Mouse (Mus musculus) CH12F3 (cell line): ENCODE data around the gene Zbtb16.

ENCODE experiments used
- in situ Hi-C: fragments of 300-500 bp; cut with MboI; formaldehyde crosslinking; loops from 2 replicates; pipeline ENCODE4 v1.14.3; 2020; ENCODE audit warnings: low sequenced_read_pairs

Zbtb16 gene

GRCm38 (mm10) chr9:48835631-48836565 lies at the start of gene Zbtb16:
Gene Zbtb16 (minus strand): TSS chr9:48836222.
- in situ Hi-C loops, result no loop called here

- in situ Hi-C loops, result no loop called here
Observed at GRCm38 (mm10) chr9:48872896-48873295, 36.9 kb upstream of the Zbtb16 start.

GRCm38 (mm10) chr9:48866523-48867121 lies 30.6 kb upstream of the Zbtb16 start:
- in situ Hi-C loops, result no loop called here

- in situ Hi-C loops, result no loop called here
Observed at GRCm38 (mm10) chr9:48865235-48865634, 29.2 kb upstream of the Zbtb16 start.

DNA sequence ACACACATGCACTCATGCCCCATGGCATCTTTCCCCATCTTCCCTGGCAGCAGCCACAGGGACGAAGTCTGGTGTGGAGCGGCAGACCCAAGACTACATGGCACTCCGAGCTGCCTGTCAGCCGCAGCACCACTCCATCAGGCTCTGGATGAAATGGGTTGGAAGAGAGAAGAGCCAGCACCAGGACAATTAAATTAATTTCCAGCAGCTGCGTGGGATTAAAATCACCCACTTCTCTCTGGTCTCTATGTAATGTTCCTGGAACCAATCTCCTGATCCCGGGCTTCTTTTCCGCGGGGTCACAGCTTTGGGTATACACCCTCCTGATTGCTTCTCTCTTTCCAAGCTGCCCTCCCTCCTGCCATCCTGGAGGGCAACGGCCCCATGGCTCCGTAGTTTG lies 25.5 kb upstream of the Zbtb16 start:
- in situ Hi-C loops, result no loop called here

DNA sequence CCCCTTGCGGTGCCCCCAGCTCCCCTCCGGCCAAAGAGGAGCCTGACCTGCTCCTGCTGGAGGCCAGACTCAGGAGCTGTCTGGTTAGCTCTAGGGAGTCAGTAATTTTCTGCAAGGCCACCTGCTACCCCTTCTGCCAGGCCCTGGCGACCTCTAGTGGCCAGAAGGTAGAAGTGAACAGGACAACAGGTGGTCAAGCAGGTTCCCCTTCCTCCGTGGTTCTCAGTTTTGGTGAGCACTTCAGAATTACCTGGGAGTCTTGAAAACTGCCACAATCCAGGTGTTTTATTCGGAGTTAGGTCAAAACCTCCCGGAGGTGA lies 24.5 kb upstream of the Zbtb16 start:
- in situ Hi-C loops, result no loop called here

DNA sequence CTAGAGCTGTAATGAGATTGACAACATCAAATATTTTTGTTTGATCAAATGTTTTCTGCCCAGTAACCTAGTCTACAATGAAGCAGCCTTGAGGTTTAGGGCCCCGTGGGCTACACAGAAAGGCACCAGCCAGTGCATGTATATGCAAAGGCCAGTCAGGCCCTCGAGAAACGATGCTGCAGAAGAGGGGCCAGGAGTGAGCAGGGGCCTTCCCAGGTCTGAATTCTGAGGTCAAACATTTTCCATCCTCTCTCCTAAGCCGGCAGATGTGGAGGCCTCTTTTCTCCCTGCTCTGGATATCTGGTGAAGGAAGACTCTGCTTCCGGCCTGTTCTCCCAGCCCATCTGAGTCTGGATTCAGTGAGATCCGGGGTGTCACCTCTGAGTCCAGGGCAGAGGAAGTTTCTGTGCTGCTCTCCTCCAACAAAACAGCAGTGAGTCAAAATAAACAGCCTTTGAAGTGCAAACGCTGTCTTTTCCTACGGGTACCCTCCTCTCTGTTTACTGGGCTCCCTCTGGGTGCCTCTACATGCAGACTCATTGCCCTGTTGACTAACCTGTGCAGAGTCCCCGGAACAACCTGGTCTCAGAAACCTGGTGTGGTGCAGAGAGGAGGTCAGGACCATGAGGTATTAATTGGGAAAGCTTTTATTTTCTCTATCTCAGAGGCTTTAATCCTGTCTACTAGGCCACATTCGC lies 24.0 kb upstream of the Zbtb16 start:
- in situ Hi-C loops, result loop anchor here (10.0 kb wide), 1 partner anchor 215 kb away; no protein-coding TSS in a partner anchor

GRCm38 (mm10) chr9:48857944-48858343 lies 21.9 kb upstream of the Zbtb16 start:
- in situ Hi-C loops, result loop anchor here (10.0 kb wide), 1 partner anchor 213 kb away; no protein-coding TSS in a partner anchor

DNA sequence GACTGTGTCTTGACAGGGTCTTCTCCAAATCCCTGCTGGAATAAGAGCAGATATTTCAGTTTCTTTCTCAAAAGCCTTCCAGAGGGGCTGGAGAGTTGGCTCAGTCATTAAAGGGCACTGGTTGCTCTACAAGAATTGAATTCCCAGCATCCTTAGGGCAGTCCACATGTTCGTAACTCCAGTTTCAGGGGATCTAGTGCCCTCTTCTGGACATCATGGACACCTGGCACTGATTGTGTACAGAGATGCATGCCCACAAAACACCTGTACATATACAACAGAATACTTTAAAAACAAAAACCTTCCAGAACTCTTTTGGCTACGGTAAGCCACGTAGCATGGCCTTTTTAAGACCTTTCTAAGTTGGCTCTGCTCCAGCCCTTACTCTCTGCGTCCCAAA lies 20.2 kb upstream of the Zbtb16 start:
- in situ Hi-C loops, result loop anchor here (10.0 kb wide), 1 partner anchor 211 kb away; no protein-coding TSS in a partner anchor

- in situ Hi-C loops, result no loop called here
Observed at GRCm38 (mm10) chr9:48849531-48849930, 13.5 kb upstream of the Zbtb16 start.

DNA sequence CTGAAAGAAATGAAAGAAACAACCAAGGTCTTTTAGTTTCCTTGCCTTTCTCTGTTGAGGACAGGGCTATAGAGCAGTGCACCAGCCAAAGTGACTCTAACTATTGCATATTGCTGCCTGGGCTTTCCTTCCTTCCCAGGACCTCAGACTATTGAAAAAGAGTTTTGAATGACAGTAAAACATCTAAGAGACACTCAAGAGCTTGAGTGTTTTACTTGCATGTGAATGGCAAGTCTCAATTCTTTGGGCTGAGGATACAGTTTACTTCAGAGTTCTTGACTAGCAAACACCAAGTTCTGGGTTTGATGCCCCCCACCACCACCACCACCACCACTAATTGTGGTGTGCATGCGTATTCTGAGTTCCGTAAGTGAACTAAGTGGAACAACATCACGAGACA lies 3.5 kb upstream of the Zbtb16 start:
- in situ Hi-C loops, result no loop called here

DNA sequence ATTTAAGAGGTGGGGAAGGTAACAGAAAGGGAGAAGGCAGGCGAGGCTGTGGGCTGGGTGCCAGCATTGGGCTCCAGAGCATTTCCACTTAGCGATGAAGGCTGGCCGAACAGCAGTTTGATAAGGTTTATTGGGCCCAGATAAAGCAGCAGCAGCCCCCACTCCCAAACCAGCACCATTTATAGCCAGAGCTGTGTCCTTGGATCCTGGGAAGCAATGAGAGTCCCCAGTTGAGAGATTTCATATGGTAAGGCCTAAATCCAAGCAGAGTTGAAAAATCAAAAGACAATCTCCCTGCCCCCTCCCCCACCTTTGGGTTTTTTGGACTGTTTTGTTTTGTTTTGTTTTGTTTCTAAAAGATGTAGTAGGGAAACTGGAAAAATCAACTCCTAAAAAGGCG lies 2.3 kb upstream of the Zbtb16 start:
- in situ Hi-C loops, result no loop called here

DNA sequence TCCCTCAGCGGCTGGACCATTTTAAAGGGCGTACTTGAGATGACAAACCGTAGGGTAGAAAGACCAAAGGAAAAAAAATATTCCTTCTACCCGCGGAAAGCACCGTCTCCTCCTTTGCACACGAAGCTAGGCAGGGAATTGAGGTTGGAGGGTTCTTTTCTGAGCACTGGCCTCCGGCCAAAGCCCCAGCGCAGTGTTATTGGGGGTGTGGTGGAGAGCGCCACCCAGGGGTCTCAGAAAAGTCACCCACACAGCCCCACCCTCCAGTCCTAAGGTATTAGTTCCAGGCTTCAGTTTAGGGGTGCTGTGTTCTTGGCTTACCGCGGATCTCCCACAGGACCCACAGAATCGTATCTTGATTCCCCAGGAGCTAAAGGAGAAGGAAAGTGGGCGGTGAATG lies 1.2 kb upstream of the Zbtb16 start:
- in situ Hi-C loops, result no loop called here

DNA sequence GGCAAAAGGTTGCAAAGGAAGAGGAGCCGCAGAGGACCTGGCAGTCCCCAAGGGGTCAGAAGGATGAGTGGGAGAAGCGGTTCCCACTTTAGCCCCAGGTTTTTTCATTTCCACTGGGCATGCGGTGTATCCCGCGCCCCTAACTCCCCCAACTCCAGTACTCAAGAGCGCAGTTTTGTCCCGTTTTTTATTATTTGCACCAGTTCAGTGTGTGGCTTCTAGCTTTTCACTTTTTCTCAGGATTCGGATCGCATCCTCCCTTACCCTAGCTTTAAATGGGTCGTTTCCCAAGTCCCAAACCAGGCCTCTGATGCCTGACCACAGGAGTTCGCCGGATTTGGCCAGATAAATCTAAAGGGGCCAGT lies 526 bp upstream of the Zbtb16 start:
- in situ Hi-C loops, result no loop called here

DNA sequence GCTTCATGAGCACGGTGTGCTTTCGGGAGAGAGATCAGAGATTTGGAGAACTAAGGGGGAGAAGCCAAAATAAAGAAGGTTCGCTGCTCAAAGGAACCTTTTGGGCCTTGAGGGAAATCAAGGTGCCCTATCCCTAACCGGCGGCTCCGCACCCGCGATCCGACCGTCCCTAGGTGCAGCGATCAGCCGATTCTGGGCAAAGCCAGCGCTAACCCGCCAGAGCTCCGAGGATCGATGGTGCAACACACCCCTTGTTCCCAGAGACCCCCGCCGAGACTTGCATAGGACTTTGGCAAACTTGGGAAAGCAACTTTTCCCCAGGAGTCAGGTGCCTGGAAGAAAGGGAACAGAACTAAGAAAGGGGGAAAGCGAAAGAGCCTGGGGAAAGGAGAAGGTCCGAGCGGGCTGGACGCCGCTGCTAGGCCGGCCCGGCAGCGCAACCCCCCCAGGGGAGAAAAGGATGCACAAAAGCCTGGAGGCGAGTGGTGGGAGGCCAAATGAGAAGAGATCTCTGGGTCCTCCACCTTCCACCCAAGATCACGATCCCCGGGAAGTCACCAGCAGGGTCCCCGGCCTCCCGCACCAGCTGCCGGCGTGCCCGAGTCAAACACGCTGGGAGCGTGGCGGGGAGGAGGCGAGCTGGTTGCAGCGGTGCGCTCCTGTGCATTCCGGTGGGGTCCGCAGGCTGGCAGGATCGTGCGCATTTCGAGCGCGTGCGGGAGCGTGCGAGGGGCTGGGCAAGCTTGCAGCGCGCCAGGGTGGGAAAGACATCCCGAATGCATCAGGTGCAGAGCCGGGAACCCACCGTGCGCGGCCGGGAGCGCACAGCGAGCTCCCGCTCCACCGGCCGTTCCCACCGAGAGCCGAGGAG lies 1.2 kb downstream of the Zbtb16 start:
- in situ Hi-C loops, result no loop called here

DNA sequence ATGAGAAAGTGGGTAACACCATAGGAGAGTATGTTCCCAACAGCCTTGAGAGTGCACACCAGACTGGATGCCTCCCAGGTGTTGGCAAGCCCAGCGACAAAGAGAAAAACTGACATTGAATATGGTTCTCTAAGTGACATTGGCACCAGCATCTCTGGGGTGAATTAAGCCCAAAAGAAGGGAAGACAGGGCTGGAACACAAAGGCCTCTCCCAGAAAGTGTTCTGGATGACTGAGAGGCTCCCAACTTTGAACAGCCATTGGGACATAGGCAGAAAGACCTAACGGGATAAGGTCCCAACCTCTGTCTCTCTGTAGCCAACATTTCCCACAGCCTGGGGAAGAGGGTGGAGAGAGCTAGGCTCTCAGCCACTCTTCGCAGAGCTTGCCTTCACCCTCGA lies 2.0 kb downstream of the Zbtb16 start:
- in situ Hi-C loops, result no loop called here

DNA sequence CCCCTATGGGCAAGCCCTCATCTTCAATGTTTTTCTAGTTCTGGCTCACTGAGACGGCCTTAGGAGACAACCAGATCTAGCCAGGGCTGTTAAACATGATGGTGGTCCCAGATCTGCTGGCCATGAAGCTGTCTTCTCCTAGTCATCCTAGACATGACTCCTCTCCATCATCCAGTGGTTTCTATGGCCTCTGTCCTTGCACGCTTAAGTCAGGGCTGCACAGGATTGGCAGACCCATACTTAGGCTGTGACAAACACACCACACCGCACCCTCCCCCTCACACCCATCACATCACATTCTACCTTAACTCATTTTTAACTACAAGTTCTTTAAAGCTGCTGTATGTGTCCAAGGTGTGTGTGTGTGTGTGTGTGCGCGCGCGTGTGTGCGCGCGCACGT lies 2.5 kb downstream of the Zbtb16 start:
- in situ Hi-C loops, result no loop called here

- in situ Hi-C loops, result no loop called here
Observed at GRCm38 (mm10) chr9:48832473-48833100, 3.4 kb downstream of the Zbtb16 start.

DNA sequence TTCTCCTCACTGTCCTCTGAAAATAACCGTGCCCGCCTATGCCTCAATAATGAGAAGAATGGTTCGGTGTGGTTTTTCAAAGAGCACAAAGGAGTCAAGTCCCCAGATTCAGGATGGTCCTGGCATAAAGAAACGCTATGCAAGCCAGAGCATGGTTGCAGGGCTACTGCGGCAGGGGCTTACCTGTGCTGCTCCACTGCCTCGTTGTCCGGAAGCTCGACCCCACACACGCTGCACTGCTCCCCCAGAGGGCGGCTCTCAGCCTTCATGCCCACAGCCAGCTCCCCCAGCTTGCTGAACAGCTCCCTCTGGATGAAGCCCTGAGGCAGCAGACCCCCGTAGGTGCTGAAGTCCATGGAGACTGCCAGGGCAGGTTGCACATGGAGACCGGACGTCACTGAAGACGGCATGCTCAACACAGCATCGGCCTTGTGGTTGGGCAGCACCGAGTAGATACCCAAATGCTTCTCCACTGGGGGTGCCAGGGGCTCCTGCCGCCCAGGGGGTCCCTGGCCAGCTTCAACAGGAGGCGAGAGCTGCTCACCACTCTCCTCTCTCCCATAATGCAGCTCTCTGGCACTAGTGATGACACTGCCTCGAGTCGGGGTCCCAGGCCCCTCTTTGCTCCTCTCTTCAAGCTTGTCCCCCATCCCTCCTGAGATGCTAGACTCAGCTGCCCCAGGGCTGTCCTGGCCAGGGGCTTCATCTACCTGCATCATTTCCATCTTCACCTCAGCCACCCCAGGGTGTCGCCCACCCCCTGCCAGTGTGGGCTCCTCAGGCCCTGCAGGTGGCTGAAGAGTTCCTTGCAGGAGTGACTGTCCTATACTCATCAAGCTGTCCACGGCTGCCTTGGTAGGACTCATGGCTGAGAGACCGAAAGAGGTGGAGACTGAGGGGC lies 4.2 kb downstream of the Zbtb16 start:
- in situ Hi-C loops, result no loop called here
